Mouse (Mus musculus): ENCODE results near the gene Ghrh.

The Ghrh gene

GRCm38 (mm10) chr2:157308273-157308917 lies 38.9 kb downstream of the Ghrh start:
- DNase-seq (ENCODE audit: low spot score), result no peak

DNA sequence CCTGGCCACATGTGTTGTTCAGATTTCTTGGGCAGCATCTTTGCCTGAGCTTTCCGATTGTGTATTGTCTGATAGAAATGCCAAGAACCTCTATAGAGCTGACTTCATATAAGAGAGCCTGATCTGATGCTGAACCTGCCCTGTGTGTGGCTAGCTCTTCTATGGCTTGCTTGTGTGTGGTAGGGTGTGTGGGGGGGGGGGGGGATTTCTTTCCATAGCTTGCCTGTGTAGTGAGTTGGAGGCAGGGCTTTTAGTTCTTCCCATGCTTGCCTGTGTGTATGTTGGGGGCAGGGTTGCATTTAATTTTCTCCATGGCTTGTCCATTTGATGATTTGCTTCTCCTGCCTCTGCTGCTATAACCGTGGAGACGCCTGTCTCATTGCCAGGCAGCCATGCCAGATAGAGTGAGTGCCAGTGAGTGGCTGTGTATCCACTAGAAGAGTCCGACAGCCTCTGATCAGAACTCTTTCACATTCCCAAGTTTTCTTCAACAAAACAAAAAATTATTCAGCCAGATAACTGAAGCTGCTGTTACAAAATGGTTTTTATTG lies 39.5 kb downstream of the Ghrh start:
- DNase-seq (ENCODE audit: low spot score), result peak; percentile 46

GRCm38 (mm10) chr2:157306091-157307032 lies 40.9 kb downstream of the Ghrh start:
- DNase-seq (ENCODE audit: low spot score), result peak; percentile 47

GRCm38 (mm10) chr2:157303096-157303495 lies 44.2 kb downstream of the Ghrh start:
- DNase-seq (ENCODE audit: low spot score), result no peak

DNA sequence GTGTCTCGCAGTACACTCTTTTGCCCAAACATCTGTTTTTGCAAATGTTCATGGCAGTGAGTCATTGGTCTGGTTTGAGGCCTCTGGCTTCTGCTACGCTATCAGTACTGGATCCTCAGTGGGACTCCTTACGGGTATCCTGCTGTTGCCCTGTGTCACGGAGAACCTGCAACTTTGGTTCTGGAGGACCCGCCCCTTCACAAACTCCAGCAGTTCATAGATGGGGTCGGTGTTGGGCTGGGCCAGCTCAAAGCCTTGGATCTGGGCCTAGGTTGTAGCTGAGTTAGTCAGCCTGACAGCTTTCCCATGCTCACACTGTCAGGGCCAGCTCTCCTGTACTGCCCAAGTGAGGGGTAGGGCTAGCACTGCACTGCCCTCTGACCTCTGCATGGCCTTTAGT lies 47.3 kb downstream of the Ghrh start:
- DNase-seq (ENCODE audit: low spot score), result no peak

GRCm38 (mm10) chr2:157296105-157296689 lies 51.1 kb downstream of the Ghrh start:
- no peak for DNase-seq (ENCODE audit: low spot score)

DNA sequence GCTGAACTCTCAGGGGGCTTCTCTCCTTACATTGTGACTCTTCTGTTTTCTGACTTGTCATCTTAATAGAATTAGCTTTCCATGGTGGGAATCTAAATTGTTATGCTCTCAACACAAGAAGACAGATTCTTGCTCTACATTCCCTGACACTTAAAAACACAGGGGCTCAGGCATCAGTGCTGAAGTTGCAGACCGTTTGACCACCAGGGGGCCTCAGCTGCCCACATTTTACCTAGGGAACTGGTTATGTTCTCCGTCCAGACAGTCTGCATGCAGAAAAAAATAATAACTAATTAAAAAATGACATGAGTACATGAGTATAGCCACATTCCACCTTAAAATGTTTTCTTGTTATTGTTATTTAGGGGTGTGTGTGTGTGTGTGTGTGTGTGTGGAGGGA lies 55.2 kb downstream of the Ghrh start:
- DNase-seq (ENCODE audit: low spot score), result peak; percentile 74

- DNase-seq (ENCODE audit: low spot score), result no peak
Observed at GRCm38 (mm10) chr2:157288996-157289395, 58.3 kb downstream of the Ghrh start.

DNA sequence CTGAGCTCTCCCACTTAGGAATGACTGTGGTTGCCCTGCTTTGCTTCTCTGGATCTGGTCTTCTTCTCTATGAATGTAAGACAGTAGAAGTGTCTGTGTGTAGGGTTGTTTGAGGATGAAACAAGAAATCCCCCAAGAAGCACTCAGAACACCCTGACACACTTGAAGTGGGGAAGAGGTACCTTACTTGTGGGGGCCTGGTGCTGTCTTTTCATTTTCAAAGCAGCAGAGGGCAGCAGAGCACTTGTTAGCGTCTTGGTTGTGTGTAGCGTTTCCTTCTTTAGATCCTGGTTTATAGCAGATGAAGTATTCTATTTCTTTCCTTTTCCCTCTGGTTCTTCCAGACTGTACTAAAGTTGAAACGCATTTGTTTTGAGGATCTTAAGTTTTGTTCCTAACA lies 59.8 kb downstream of the Ghrh start:
- DNase-seq (ENCODE audit: low spot score), result peak; percentile 57

- no peak for DNase-seq (ENCODE audit: low spot score)
Observed at GRCm38 (mm10) chr2:157283321-157283720, 64.0 kb downstream of the Ghrh start.
